Mouse (Mus musculus): ENCODE data around the gene Tfb1m. TPM values are rescaled to one million over a fixed set of nuclear protein-coding genes. Genes with fewer than 3 reads are reported as not detected.
A peak's percentile ranks its signal among the peaks of the same experiment; 100 is the strongest.

The Tfb1m gene
- polyA plus RNA-seq, 1 experiment from 2014 or later, result 10.1 TPM

- Histone ChIP-seq H3K9me3 (replicated peaks; ENCODE audit: control insufficient read depth, low read length) (no peaks in the 10 kb centered on the region), H3K36me3 (ENCODE audit: control insufficient read depth, insufficient read depth) (no peaks in the 10 kb centered on the region), H3K9ac (ENCODE audit: low read depth, low read length) (peak overlapping the region; percentile 66), H3K4me2 (ENCODE audit: low read depth, low read length) (peak overlapping the region; percentile 78), H3K27ac (ENCODE audit: low read length) (peak overlapping the region; percentile 87), H3K4me1 (ENCODE audit: control insufficient read depth, low read depth, low read length) (peaks cover 19% of the 10 kb centered on the region), H3K27me3 (ENCODE audit: control insufficient read depth, insufficient read depth, low read depth, low read length) (no peaks in the 10 kb centered on the region), H3K4me3 (ENCODE audit: low read depth, low read length) (peak overlapping the region; percentile 89)
- 71% methylated on average over 9 of the region's 9 CpGs for WGBS (ENCODE audit: insufficient replicate concordance)
- ATAC-seq (ENCODE audit: low read depth), result no peak
These were observed 832 bp upstream of the Tfb1m start for GRCm38 (mm10) chr17:3558356-3558870.

- Histone ChIP-seq H3K36me3 (ENCODE audit: control insufficient read depth, insufficient read depth) (no peaks in the 10 kb centered on the region), H3K9me3 (replicated peaks; ENCODE audit: control insufficient read depth, low read length) (no peaks in the 10 kb centered on the region), H3K27ac (ENCODE audit: low read length) (0 out of 2 replicates have a peak overlapping the region, but pooled peaks have one; percentile 42), H3K9ac (ENCODE audit: low read depth, low read length) (no peak overlapping the region), H3K27me3 (ENCODE audit: control insufficient read depth, insufficient read depth, low read depth, low read length) (no peaks in the 10 kb centered on the region), H3K4me3 (ENCODE audit: low read depth, low read length) (peak overlapping the region; percentile 89; the same call in 1 of the 2 replicates), H3K4me1 (ENCODE audit: control insufficient read depth, low read depth, low read length) (peaks cover 19% of the 10 kb centered on the region), H3K4me2 (ENCODE audit: low read depth, low read length) (peak overlapping the region; percentile 78)
- no peak for ATAC-seq (ENCODE audit: low read depth)
- 24% methylated on average over 1 of the region's 1 CpGs for WGBS (ENCODE audit: insufficient replicate concordance)
These were observed 1.3 kb downstream of the Tfb1m start for GRCm38 (mm10) chr17:3556251-3556650.

GRCm38 (mm10) chr17:3547725-3548124, 9.9 kb downstream of the Tfb1m start:
- no peak for ATAC-seq (ENCODE audit: low read depth)
- no peak overlapping the region for H3K9ac ChIP-seq (ENCODE audit: low read depth, low read length)
- H3K4me3 ChIP-seq (ENCODE audit: low read depth, low read length), result no peak overlapping the region
- no peak overlapping the region for H3K4me2 ChIP-seq (ENCODE audit: low read depth, low read length)
- no peak overlapping the region for H3K27ac ChIP-seq (ENCODE audit: low read length)
- peaks cover under 1% of the 10 kb centered on the region; the same call in 1 of the 2 replicates for H3K36me3 ChIP-seq (ENCODE audit: control insufficient read depth, insufficient read depth)
- no peaks in the 10 kb centered on the region for H3K27me3 ChIP-seq (ENCODE audit: control insufficient read depth, insufficient read depth, low read depth, low read length)
- H3K9me3 ChIP-seq (replicated peaks; ENCODE audit: control insufficient read depth, low read length), result no peaks in the 10 kb centered on the region
- WGBS (ENCODE audit: insufficient replicate concordance), result 66% methylated on average over 7 of the region's 7 CpGs
- no peaks in the 10 kb centered on the region for H3K4me1 ChIP-seq (ENCODE audit: control insufficient read depth, low read depth, low read length)

GRCm38 (mm10) chr17:3541033-3541432, 16.5 kb downstream of the Tfb1m start:
- 75% methylated on average over 5 of the region's 5 CpGs for WGBS (ENCODE audit: insufficient replicate concordance)
- ATAC-seq (ENCODE audit: low read depth), result no peak

GRCm38 (mm10) chr17:3540304-3540703, 17.3 kb downstream of the Tfb1m start:
- Histone ChIP-seq H3K4me1 (ENCODE audit: control insufficient read depth, low read depth, low read length) (no peaks in the 10 kb centered on the region), H3K27me3 (ENCODE audit: control insufficient read depth, insufficient read depth, low read depth, low read length) (no peaks in the 10 kb centered on the region), H3K9me3 (replicated peaks; ENCODE audit: control insufficient read depth, low read length) (no peaks in the 10 kb centered on the region), H3K27ac (ENCODE audit: low read length) (no peak overlapping the region), H3K9ac (ENCODE audit: low read depth, low read length) (no peak overlapping the region), H3K36me3 (ENCODE audit: control insufficient read depth, insufficient read depth) (peaks cover 7% of the 10 kb centered on the region; the same call in 1 of the 2 replicates), H3K4me3 (ENCODE audit: low read depth, low read length) (no peak overlapping the region), H3K4me2 (ENCODE audit: low read depth, low read length) (no peak overlapping the region)
- ATAC-seq (ENCODE audit: low read depth), result no peak
- WGBS (ENCODE audit: insufficient replicate concordance), result 58% methylated on average over 2 of the region's 2 CpGs

More at GRCm38 (mm10) chr17:3541033-3541432, 16.5 kb downstream of the Tfb1m start:
- no peaks in the 10 kb centered on the region for H3K27me3 ChIP-seq (ENCODE audit: control insufficient read depth, insufficient read depth, low read depth, low read length)
- H3K27ac ChIP-seq (ENCODE audit: low read length), result no peak overlapping the region
- H3K4me2 ChIP-seq (ENCODE audit: low read depth, low read length), result no peak overlapping the region
- no peak overlapping the region for H3K4me3 ChIP-seq (ENCODE audit: low read depth, low read length)
- H3K9ac ChIP-seq (ENCODE audit: low read depth, low read length), result no peak overlapping the region
- H3K4me1 ChIP-seq (ENCODE audit: control insufficient read depth, low read depth, low read length), result no peaks in the 10 kb centered on the region
- no peaks in the 10 kb centered on the region for H3K9me3 ChIP-seq (replicated peaks; ENCODE audit: control insufficient read depth, low read length)
- H3K36me3 ChIP-seq (ENCODE audit: control insufficient read depth, insufficient read depth), result peaks cover 3% of the 10 kb centered on the region; the same call in 1 of the 2 replicates

- no peaks in the 10 kb centered on the region for H3K27me3 ChIP-seq (ENCODE audit: control insufficient read depth, insufficient read depth, low read depth, low read length)
- 0 out of 2 replicates have a peak, but pooled peaks cover 4% of the 10 kb centered on the region for H3K36me3 ChIP-seq (ENCODE audit: control insufficient read depth, insufficient read depth)
- no peak overlapping the region for H3K4me2 ChIP-seq (ENCODE audit: low read depth, low read length)
- 42% methylated on average over 1 of the region's 1 CpGs for WGBS (ENCODE audit: insufficient replicate concordance)
- H3K27ac ChIP-seq (ENCODE audit: low read length), result no peak overlapping the region
- no peaks in the 10 kb centered on the region; the same call in 1 of the 2 replicates for H3K4me1 ChIP-seq (ENCODE audit: control insufficient read depth, low read depth, low read length)
- no peak for ATAC-seq (ENCODE audit: low read depth)
- no peaks in the 10 kb centered on the region for H3K9me3 ChIP-seq (replicated peaks; ENCODE audit: control insufficient read depth, low read length)
- no peak overlapping the region for H3K4me3 ChIP-seq (ENCODE audit: low read depth, low read length)
- H3K9ac ChIP-seq (ENCODE audit: low read depth, low read length), result no peak overlapping the region
These were observed 24.2 kb downstream of the Tfb1m start for GRCm38 (mm10) chr17:3533425-3533824.

GRCm38 (mm10) chr17:3532254-3532653, 25.3 kb downstream of the Tfb1m start, which contains the start of gene Cldn20:
Gene Cldn20 (plus strand): TSS chr17:3532554.
- H3K27ac ChIP-seq (ENCODE audit: low read length), result no peak within 1 kb of the TSS
- 80% methylated on average over 4 of the region's 4 CpGs for WGBS (ENCODE audit: insufficient replicate concordance)
- H3K9ac ChIP-seq (ENCODE audit: low read depth, low read length), result no peak within 1 kb of the TSS
- no peaks in the 10 kb centered on the region for H3K9me3 ChIP-seq (replicated peaks; ENCODE audit: control insufficient read depth, low read length)
- H3K4me1 ChIP-seq (ENCODE audit: control insufficient read depth, low read depth, low read length), result peaks cover 3% of the 10 kb centered on the region
- 0 out of 2 replicates have a peak, but pooled peaks cover 4% of the 10 kb centered on the region for H3K36me3 ChIP-seq (ENCODE audit: control insufficient read depth, insufficient read depth)
- H3K4me2 ChIP-seq (ENCODE audit: low read depth, low read length), result no peak within 1 kb of the TSS
- no peak for ATAC-seq (ENCODE audit: low read depth)
- H3K27me3 ChIP-seq (ENCODE audit: control insufficient read depth, insufficient read depth, low read depth, low read length), result no peaks in the 10 kb centered on the region
- H3K4me3 ChIP-seq (ENCODE audit: low read depth, low read length), result no peak within 1 kb of the TSS

GRCm38 (mm10) chr17:3531641-3532040, 25.9 kb downstream of the Tfb1m start:
- Histone ChIP-seq H3K4me1 (ENCODE audit: control insufficient read depth, low read depth, low read length) (peaks cover 3% of the 10 kb centered on the region), H3K36me3 (ENCODE audit: control insufficient read depth, insufficient read depth) (0 out of 2 replicates have a peak, but pooled peaks cover 4% of the 10 kb centered on the region), H3K9ac (ENCODE audit: low read depth, low read length) (no peak overlapping the region), H3K4me2 (ENCODE audit: low read depth, low read length) (no peak overlapping the region), H3K27ac (ENCODE audit: low read length) (no peak overlapping the region), H3K27me3 (ENCODE audit: control insufficient read depth, insufficient read depth, low read depth, low read length) (no peaks in the 10 kb centered on the region), H3K4me3 (ENCODE audit: low read depth, low read length) (no peak overlapping the region), H3K9me3 (replicated peaks; ENCODE audit: control insufficient read depth, low read length) (no peaks in the 10 kb centered on the region)
- ATAC-seq (ENCODE audit: low read depth), result no peak
- WGBS (ENCODE audit: insufficient replicate concordance), result 51% methylated on average over 1 of the region's 1 CpGs

- WGBS (ENCODE audit: insufficient replicate concordance), result 68% methylated on average over 7 of the region's 7 CpGs
- no peak for ATAC-seq (ENCODE audit: low read depth)
- H3K9me3 ChIP-seq (replicated peaks; ENCODE audit: control insufficient read depth, low read length), result no peaks in the 10 kb centered on the region
These were observed 27.0 kb downstream of the Tfb1m start for GRCm38 (mm10) chr17:3530549-3530948.

More at GRCm38 (mm10) chr17:3530549-3530948, 27.0 kb downstream of the Tfb1m start:
- Histone ChIP-seq H3K4me1 (ENCODE audit: control insufficient read depth, low read depth, low read length) (peaks cover 3% of the 10 kb centered on the region), H3K27ac (ENCODE audit: low read length) (no peak overlapping the region), H3K9ac (ENCODE audit: low read depth, low read length) (no peak overlapping the region), H3K36me3 (ENCODE audit: control insufficient read depth, insufficient read depth) (0 out of 2 replicates have a peak, but pooled peaks cover 3% of the 10 kb centered on the region), H3K4me3 (ENCODE audit: low read depth, low read length) (no peak overlapping the region), H3K27me3 (ENCODE audit: control insufficient read depth, insufficient read depth, low read depth, low read length) (no peaks in the 10 kb centered on the region), H3K4me2 (ENCODE audit: low read depth, low read length) (no peak overlapping the region)
